Mouse (Mus musculus) E14TG2a.4 (cell line): Measurements from ENCODE around the gene Furin.

Experiments
- H3K27me3 ChIP-seq: 2 replicates; pipeline ENCODE4 v1.6.1; 2014; ENCODE audit warnings: low read length, control low read depth; ENCODE audit not compliant: insufficient read depth
- H3K36me3 ChIP-seq: 2 replicates; pipeline ENCODE4 v1.6.1; 2014; ENCODE audit warnings: low read length, control low read depth; ENCODE audit not compliant: insufficient read depth
- H3K4me1 ChIP-seq: replicated peaks from 2 replicates; pipeline ENCODE4 v1.6.1; 2014; ENCODE audit warnings: low read depth, low read length, control low read depth
- H3K4me3 ChIP-seq: replicated peaks from 2 replicates; pipeline ENCODE4 v1.5.1; 2014; ENCODE audit warnings: mild to moderate bottlenecking, low read length
- H3K9me3 ChIP-seq: 2 replicates; pipeline ENCODE4 v1.6.1; 2014; ENCODE audit warnings: low read length, control low read depth
- CTCF ChIP-seq: conservative IDR thresholded peaks from 2 replicates; pipeline ENCODE4 v1.5.1; 2014; ENCODE audit warnings: low read length
- NANOG ChIP-seq: IDR thresholded peaks from 2 replicates; pipeline ENCODE4 v1.6.1; 2014; ENCODE audit warnings: borderline replicate concordance, low read length, mixed read lengths
- POU5F1 ChIP-seq: IDR thresholded peaks from 2 replicates; pipeline ENCODE4 v1.6.1; 2014; ENCODE audit warnings: low read length, borderline replicate concordance

Gene Furin

DNA sequence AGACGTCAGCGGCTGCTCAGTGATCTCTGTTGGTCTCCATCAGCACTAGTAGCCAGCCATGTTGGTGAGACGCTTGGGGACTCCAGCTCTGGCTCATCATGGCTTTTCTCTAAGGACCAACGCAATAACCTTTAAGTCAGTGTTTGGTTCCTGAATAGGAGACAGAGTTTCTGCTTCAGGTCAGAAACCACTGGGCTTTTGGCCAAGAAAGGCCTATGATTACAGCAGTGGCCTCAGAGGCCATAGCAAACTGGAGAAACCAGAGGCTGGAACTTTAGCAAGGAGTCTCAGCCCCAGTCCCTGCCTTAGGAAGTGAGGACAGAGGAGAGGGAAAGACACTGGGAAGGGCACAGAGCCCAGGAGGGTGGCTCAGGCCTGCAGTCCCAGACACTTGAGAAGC is 15.3 kb upstream of the Furin start:
- Histone ChIP-seq H3K9me3 (no peaks in the 10 kb centered on the region), H3K36me3 (no peaks in the 10 kb centered on the region), H3K4me1 (peaks cover 38% of the 10 kb centered on the region), H3K27me3 (peaks cover 18% of the 10 kb centered on the region), H3K4me3 (no peak overlapping the region)
- TF ChIP-seq NANOG (no peak), POU5F1 (no peak), CTCF (no peak)

DNA sequence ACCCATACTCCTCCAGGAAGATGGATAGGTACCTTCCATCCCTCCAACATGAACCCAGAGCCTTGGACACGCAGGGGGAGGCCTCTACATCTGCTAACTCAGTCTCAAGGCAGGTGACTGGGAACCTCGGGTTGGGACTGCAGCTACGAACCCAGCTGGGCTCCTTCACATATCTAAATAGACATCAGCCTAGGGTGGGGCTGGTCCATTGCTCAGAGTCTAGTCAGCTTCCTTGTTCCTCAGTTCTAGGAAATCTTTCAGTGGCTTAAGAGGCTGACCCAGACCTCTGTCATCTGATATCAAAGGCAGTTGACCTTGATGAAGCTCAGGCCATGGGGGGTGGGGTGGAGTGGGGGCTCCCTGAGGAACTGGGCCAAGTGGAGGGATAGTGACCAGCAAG is 14.0 kb upstream of the Furin start:
- TF ChIP-seq POU5F1 (no peak), CTCF (no peak), NANOG (no peak)
- Histone ChIP-seq H3K4me1 (peaks cover 38% of the 10 kb centered on the region), H3K27me3 (peaks cover 18% of the 10 kb centered on the region), H3K4me3 (no peak overlapping the region), H3K36me3 (no peaks in the 10 kb centered on the region), H3K9me3 (no peaks in the 10 kb centered on the region)

DNA sequence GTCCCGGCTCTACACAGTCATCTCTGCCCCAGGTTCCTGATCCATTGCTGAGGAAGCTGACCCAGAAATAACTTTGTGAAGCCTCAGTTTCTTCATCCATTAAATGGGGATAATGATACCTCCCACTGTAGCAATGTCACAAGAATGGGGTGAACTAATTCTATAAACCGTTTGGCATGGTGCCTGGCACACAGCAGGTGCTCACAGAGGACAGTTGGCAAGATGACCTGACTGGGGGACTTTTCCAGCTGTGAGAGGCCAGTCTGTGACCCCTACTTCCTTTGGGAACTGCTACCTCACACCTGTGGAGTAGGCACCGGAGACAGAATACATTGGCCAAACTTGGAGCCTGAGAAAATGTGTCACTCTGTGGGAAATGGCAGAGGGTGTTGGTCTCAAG is 12.8 kb upstream of the Furin start:
- TF ChIP-seq POU5F1 (no peak), CTCF (no peak), NANOG (no peak)
- H3K36me3 ChIP-seq: no peaks in the 10 kb centered on the region
- H3K4me3 ChIP-seq: no peak overlapping the region

GRCm38 (mm10) chr7:80417601-80418000 is 12.4 kb upstream of the Furin start:
- no peak for TF ChIP-seq CTCF
- TF ChIP-seq POU5F1: no peak
- TF ChIP-seq NANOG: no peak
- no peaks in the 10 kb centered on the region for H3K9me3 ChIP-seq
- no peaks in the 10 kb centered on the region for H3K36me3 ChIP-seq
- H3K27me3 ChIP-seq: peaks cover 18% of the 10 kb centered on the region
- H3K4me1 ChIP-seq: peaks cover 26% of the 10 kb centered on the region
- H3K4me3 ChIP-seq: no peak overlapping the region

More for the DNA sequence above, 12.8 kb upstream of the Furin start:
- Histone ChIP-seq H3K4me1 (peaks cover 31% of the 10 kb centered on the region), H3K27me3 (peaks cover 18% of the 10 kb centered on the region), H3K9me3 (no peaks in the 10 kb centered on the region)

GRCm38 (mm10) chr7:80416969-80417368 is 11.7 kb upstream of the Furin start:
- Histone ChIP-seq H3K4me3 (no peak overlapping the region), H3K36me3 (no peaks in the 10 kb centered on the region), H3K9me3 (no peaks in the 10 kb centered on the region), H3K4me1 (peaks cover 22% of the 10 kb centered on the region), H3K27me3 (peaks cover 14% of the 10 kb centered on the region)
- TF ChIP-seq POU5F1: no peak

DNA sequence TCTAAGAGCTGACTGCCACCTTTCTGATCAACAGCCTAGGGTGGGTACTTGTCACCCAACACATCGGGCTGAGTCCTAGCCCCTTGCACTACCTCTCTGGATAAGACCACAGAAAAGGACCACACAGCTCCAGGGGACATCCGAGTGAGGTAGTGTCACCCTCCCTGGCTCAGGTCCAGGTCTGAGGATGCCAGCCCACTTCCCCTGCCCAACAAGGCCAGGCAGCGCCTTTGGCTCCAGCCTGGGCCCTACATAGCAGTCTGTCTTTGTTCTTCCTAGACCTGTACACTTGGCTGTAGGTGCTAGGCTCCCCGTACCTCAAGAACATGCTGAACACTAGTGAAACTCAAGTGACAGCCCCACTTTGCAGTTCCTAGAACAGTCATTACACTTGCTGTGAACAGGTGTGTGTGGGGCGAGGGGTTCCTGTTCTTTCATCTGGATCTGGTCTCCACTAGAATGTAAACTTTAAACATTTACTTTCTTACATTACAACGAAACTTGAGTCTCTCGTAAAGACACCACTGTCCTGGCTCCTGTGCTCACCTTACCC is 9.1 kb upstream of the Furin start:
- peaks cover 8% of the 10 kb centered on the region for H3K4me1 ChIP-seq
- H3K27me3 ChIP-seq: peaks cover 13% of the 10 kb centered on the region
- TF ChIP-seq POU5F1 (no peak), NANOG (no peak), CTCF (no peak)
- H3K36me3 ChIP-seq: no peaks in the 10 kb centered on the region
- H3K9me3 ChIP-seq: no peaks in the 10 kb centered on the region
- H3K4me3 ChIP-seq: no peak overlapping the region

- Histone ChIP-seq H3K27me3 (peaks cover 16% of the 10 kb centered on the region), H3K36me3 (no peaks in the 10 kb centered on the region), H3K4me1 (peaks cover 3% of the 10 kb centered on the region; the same call in 1 of the 2 replicates), H3K9me3 (no peaks in the 10 kb centered on the region), H3K4me3 (no peak overlapping the region)
- TF ChIP-seq NANOG (no peak), POU5F1 (no peak), CTCF (no peak)
Observed at GRCm38 (mm10) chr7:80413512-80414302, 8.5 kb upstream of the Furin start.

DNA sequence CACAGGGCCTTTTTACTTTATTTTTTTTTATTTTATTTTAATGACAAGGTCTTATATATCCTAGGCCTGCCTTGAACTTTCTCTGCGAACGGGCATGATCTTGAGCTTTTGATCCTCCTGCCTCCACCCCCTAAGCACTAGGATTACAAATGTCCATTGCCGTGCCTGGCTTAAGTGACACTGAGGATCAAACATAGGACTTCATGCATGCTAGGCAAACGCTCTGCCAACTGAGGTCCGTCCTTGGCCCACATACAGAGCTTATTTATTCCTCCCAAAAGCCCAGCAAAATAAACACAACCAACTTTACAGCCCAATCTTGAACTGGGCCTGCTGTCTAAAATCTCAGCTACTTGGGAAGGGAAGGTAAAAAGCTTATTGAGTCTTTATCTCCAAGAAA is 7.5 kb upstream of the Furin start:
- no peak overlapping the region for H3K4me3 ChIP-seq
- no peaks in the 10 kb centered on the region for H3K36me3 ChIP-seq
- TF ChIP-seq POU5F1 (no peak), NANOG (no peak), CTCF (no peak)
- peaks cover 4% of the 10 kb centered on the region for H3K4me1 ChIP-seq
- no peaks in the 10 kb centered on the region for H3K9me3 ChIP-seq
- peaks cover 24% of the 10 kb centered on the region for H3K27me3 ChIP-seq
